Mouse (Mus musculus) gonadal fat pad, adult 2 months (tissue): ENCODE data around the gene Hpse. TPM values are rescaled to one million over a fixed set of nuclear protein-coding genes. Genes with fewer than 3 reads are reported as not detected.

Experiments used
- DNase-seq: peaks from one replicate; pipeline ENCODE4 v3.0.0-alpha.2; 2012; ENCODE audit warnings: low read depth
- polyA plus RNA-seq: library from polyadenylated mRNA; depleted of rRNA; stranded (reverse); fragments of >200 nt; gene quantifications from 2 replicates; pipeline ENCODE4 v1.2.3, GENCODE M21; 2012

Gene Hpse
- polyA plus RNA-seq, 1 experiment: 1.9 TPM

GRCm38 (mm10) chr5:100697398-100697797 is 22.1 kb downstream of the Hpse start:
- no peak for DNase-seq

- DNase-seq: no peak
These were observed 33.9 kb downstream of the Hpse start for GRCm38 (mm10) chr5:100685631-100686030.

- DNase-seq: no peak
These were observed 39.0 kb downstream of the Hpse start for GRCm38 (mm10) chr5:100680542-100680933.

GRCm38 (mm10) chr5:100679911-100680541 is 39.5 kb downstream of the Hpse start:
- DNase-seq: no peak

GRCm38 (mm10) chr5:100674711-100675376 is 44.7 kb downstream of the Hpse start, which contains the start of gene Coq2:
TSS of gene Coq2 (minus strand) at chr5:100675140.
- DNase-seq: no peak

GRCm38 (mm10) chr5:100673745-100674486 is 45.6 kb downstream of the Hpse start:
- DNase-seq: no peak

GRCm38 (mm10) chr5:100672403-100672802 is 47.1 kb downstream of the Hpse start:
- DNase-seq: peak; percentile 65

- no peak for DNase-seq
These were observed 47.6 kb downstream of the Hpse start for GRCm38 (mm10) chr5:100671897-100672296.

GRCm38 (mm10) chr5:100671398-100671797 is 48.1 kb downstream of the Hpse start:
- DNase-seq: no peak

GRCm38 (mm10) chr5:100666965-100667364 is 52.6 kb downstream of the Hpse start:
- DNase-seq: no peak

- DNase-seq: no peak
These were observed 55.7 kb downstream of the Hpse start for GRCm38 (mm10) chr5:100663854-100664253.

- DNase-seq: no peak
These were observed 56.5 kb downstream of the Hpse start for GRCm38 (mm10) chr5:100663011-100663410.

GRCm38 (mm10) chr5:100658460-100658859 is 61.1 kb downstream of the Hpse start:
- no peak for DNase-seq

GRCm38 (mm10) chr5:100656352-100656751 is 63.2 kb downstream of the Hpse start:
- no peak for DNase-seq

- no peak for DNase-seq
These were observed 67.2 kb downstream of the Hpse start for GRCm38 (mm10) chr5:100652327-100652726.

- no peak for DNase-seq
These were observed 68.0 kb downstream of the Hpse start for GRCm38 (mm10) chr5:100651486-100651885.

GRCm38 (mm10) chr5:100650969-100651368 is 68.5 kb downstream of the Hpse start:
- DNase-seq: no peak

- DNase-seq: no peak
These were observed 71.0 kb downstream of the Hpse start for GRCm38 (mm10) chr5:100648546-100648945.

GRCm38 (mm10) chr5:100648046-100648445 is 71.5 kb downstream of the Hpse start:
- DNase-seq: no peak

- DNase-seq: no peak
These were observed 73.0 kb downstream of the Hpse start for GRCm38 (mm10) chr5:100646558-100646957.

GRCm38 (mm10) chr5:100643991-100644535 is 75.5 kb downstream of the Hpse start:
- no peak for DNase-seq

- no peak for DNase-seq
These were observed 76.1 kb downstream of the Hpse start for GRCm38 (mm10) chr5:100643253-100643990.
